Mouse (Mus musculus): ENCODE measurements at regions not wholly inside any gene's neighbourhood (a gene's known extent, or its start where the extent isn't known, plus 50 kb on each side); places are given as distances from the start of the nearest gene placed in this dataset.

GRCm38 (mm10) chr13:85484790-85485189, 195.9 kb upstream of the Rasa1 start:
- no peaks in the 10 kb centered on the region for H3K9me3 ChIP-seq (ENCODE audit: control insufficient read depth, low read length)
- DNase-seq (ENCODE audit: low spot score): no peak
- H3K27ac ChIP-seq (replicated peaks): no peak overlapping the region
- H3K27me3 ChIP-seq (ENCODE audit: control insufficient read depth, insufficient read depth, low read length): no peaks in the 10 kb centered on the region
- no peak for ATAC-seq (ENCODE audit: low FRiP score, low TSS enrichment)
- no peaks in the 10 kb centered on the region for H3K36me3 ChIP-seq (ENCODE audit: control insufficient read depth, insufficient read depth, low read length)
- no peaks in the 10 kb centered on the region for H3K4me1 ChIP-seq (replicated peaks; ENCODE audit: control insufficient read depth, insufficient read depth)
- TF ChIP-seq CTCF (IDR thresholded peaks at IDR 0.05; ENCODE audit: low read depth): no peak
- TF ChIP-seq EP300 (optimal IDR thresholded peaks at IDR 0.05): no peak
- 30% methylated on average over 3 of the region's 3 CpGs for WGBS
- H3K4me3 ChIP-seq (ENCODE audit: low read depth, low read length): no peak overlapping the region
- H3K4me2 ChIP-seq (replicated peaks; ENCODE audit: low read depth): no peak overlapping the region
- H3K9ac ChIP-seq (ENCODE audit: low read length): no peak overlapping the region

GRCm38 (mm10) chr13:85483348-85483747, 194.4 kb upstream of the Rasa1 start:
- no peaks in the 10 kb centered on the region for H3K9me3 ChIP-seq (ENCODE audit: control insufficient read depth, low read length)
- H3K27me3 ChIP-seq (ENCODE audit: control insufficient read depth, insufficient read depth, low read length): no peaks in the 10 kb centered on the region
- H3K9ac ChIP-seq (ENCODE audit: low read length): no peak overlapping the region
- TF ChIP-seq EP300 (optimal IDR thresholded peaks at IDR 0.05) (no peak), CTCF (IDR thresholded peaks at IDR 0.05; ENCODE audit: low read depth) (no peak)
- H3K36me3 ChIP-seq (ENCODE audit: control insufficient read depth, insufficient read depth, low read length): no peaks in the 10 kb centered on the region
- no peak for ATAC-seq (ENCODE audit: low FRiP score, low TSS enrichment)
- no peak overlapping the region for H3K4me3 ChIP-seq (ENCODE audit: low read depth, low read length)
- no peaks in the 10 kb centered on the region for H3K4me1 ChIP-seq (replicated peaks; ENCODE audit: control insufficient read depth, insufficient read depth)
- H3K27ac ChIP-seq (replicated peaks): no peak overlapping the region
- no peak for DNase-seq (ENCODE audit: low spot score)
- H3K4me2 ChIP-seq (replicated peaks; ENCODE audit: low read depth): no peak overlapping the region

- TF ChIP-seq CTCF (IDR thresholded peaks at IDR 0.05; ENCODE audit: low read depth): no peak
- TF ChIP-seq EP300 (optimal IDR thresholded peaks at IDR 0.05): no peak
- Histone ChIP-seq H3K4me2 (replicated peaks; ENCODE audit: low read depth) (no peak overlapping the region), H3K27me3 (ENCODE audit: control insufficient read depth, insufficient read depth, low read length) (no peaks in the 10 kb centered on the region), H3K4me3 (ENCODE audit: low read depth, low read length) (no peak overlapping the region), H3K4me1 (replicated peaks; ENCODE audit: control insufficient read depth, insufficient read depth) (no peaks in the 10 kb centered on the region), H3K9ac (ENCODE audit: low read length) (no peak overlapping the region), H3K27ac (replicated peaks) (no peak overlapping the region), H3K36me3 (ENCODE audit: control insufficient read depth, insufficient read depth, low read length) (no peaks in the 10 kb centered on the region), H3K9me3 (ENCODE audit: control insufficient read depth, low read length) (no peaks in the 10 kb centered on the region)
- ATAC-seq (ENCODE audit: low FRiP score, low TSS enrichment) (no peak), DNase-seq (ENCODE audit: low spot score) (no peak)
- WGBS: 89% methylated on average over 2 of the region's 2 CpGs
Measured at GRCm38 (mm10) chr13:85479405-85479804, 190.5 kb upstream of the Rasa1 start.

- H3K9me3 ChIP-seq (ENCODE audit: control insufficient read depth, low read length): no peaks in the 10 kb centered on the region
- H3K4me2 ChIP-seq (replicated peaks; ENCODE audit: low read depth): no peak overlapping the region
- DNase-seq (ENCODE audit: low spot score) (no peak), ATAC-seq (ENCODE audit: low FRiP score, low TSS enrichment) (no peak)
- no peak overlapping the region for H3K9ac ChIP-seq (ENCODE audit: low read length)
- no peak overlapping the region for H3K4me3 ChIP-seq (ENCODE audit: low read depth, low read length)
- H3K27ac ChIP-seq (replicated peaks): no peak overlapping the region
- H3K27me3 ChIP-seq (ENCODE audit: control insufficient read depth, insufficient read depth, low read length): no peaks in the 10 kb centered on the region
- H3K4me1 ChIP-seq (replicated peaks; ENCODE audit: control insufficient read depth, insufficient read depth): no peaks in the 10 kb centered on the region
- no peaks in the 10 kb centered on the region for H3K36me3 ChIP-seq (ENCODE audit: control insufficient read depth, insufficient read depth, low read length)
- 52% methylated on average over 4 of the region's 4 CpGs for WGBS
- TF ChIP-seq CTCF (IDR thresholded peaks at IDR 0.05; ENCODE audit: low read depth): no peak
- no peak for TF ChIP-seq EP300 (optimal IDR thresholded peaks at IDR 0.05)
Measured at GRCm38 (mm10) chr13:85476274-85476846, 187.4 kb upstream of the Rasa1 start.

GRCm38 (mm10) chr13:85471340-85471739, 182.4 kb upstream of the Rasa1 start:
- Histone ChIP-seq H3K4me3 (ENCODE audit: low read depth, low read length) (no peak overlapping the region), H3K4me2 (replicated peaks; ENCODE audit: low read depth) (no peak overlapping the region), H3K9ac (ENCODE audit: low read length) (no peak overlapping the region), H3K27ac (replicated peaks) (no peak overlapping the region), H3K27me3 (ENCODE audit: control insufficient read depth, insufficient read depth, low read length) (no peaks in the 10 kb centered on the region), H3K4me1 (replicated peaks; ENCODE audit: control insufficient read depth, insufficient read depth) (no peaks in the 10 kb centered on the region), H3K9me3 (ENCODE audit: control insufficient read depth, low read length) (no peaks in the 10 kb centered on the region), H3K36me3 (ENCODE audit: control insufficient read depth, insufficient read depth, low read length) (no peaks in the 10 kb centered on the region)
- TF ChIP-seq EP300 (optimal IDR thresholded peaks at IDR 0.05) (no peak), CTCF (IDR thresholded peaks at IDR 0.05; ENCODE audit: low read depth) (no peak)
- no peak for ATAC-seq (ENCODE audit: low FRiP score, low TSS enrichment)
- 84% methylated on average over 5 of the region's 5 CpGs for WGBS
- DNase-seq (ENCODE audit: low spot score): no peak

- no peaks in the 10 kb centered on the region for H3K9me3 ChIP-seq (ENCODE audit: control insufficient read depth, low read length)
- no peak overlapping the region for H3K27ac ChIP-seq (replicated peaks)
- H3K4me1 ChIP-seq (replicated peaks; ENCODE audit: control insufficient read depth, insufficient read depth): no peaks in the 10 kb centered on the region
- DNase-seq (ENCODE audit: low spot score): no peak
- no peak overlapping the region for H3K4me2 ChIP-seq (replicated peaks; ENCODE audit: low read depth)
- no peaks in the 10 kb centered on the region for H3K27me3 ChIP-seq (ENCODE audit: control insufficient read depth, insufficient read depth, low read length)
- TF ChIP-seq CTCF (IDR thresholded peaks at IDR 0.05; ENCODE audit: low read depth): no peak
- no peak for TF ChIP-seq EP300 (optimal IDR thresholded peaks at IDR 0.05)
- 70% methylated on average over 3 of the region's 3 CpGs for WGBS
- no peak overlapping the region for H3K4me3 ChIP-seq (ENCODE audit: low read depth, low read length)
- H3K9ac ChIP-seq (ENCODE audit: low read length): no peak overlapping the region
- no peak for ATAC-seq (ENCODE audit: low FRiP score, low TSS enrichment)
- no peaks in the 10 kb centered on the region for H3K36me3 ChIP-seq (ENCODE audit: control insufficient read depth, insufficient read depth, low read length)
Measured at GRCm38 (mm10) chr13:85459387-85459786, 170.5 kb upstream of the Rasa1 start.
